Mouse (Mus musculus) hindbrain, embryonic 14.5 days (tissue): Measurements from ENCODE around the gene Bcl3. TPM values are rescaled to one million over a fixed set of nuclear protein-coding genes. Genes with fewer than 3 reads are reported as not detected.

Experiments
- ATAC-seq: fragments of 200-750 bp; cut with Nextera tagmentation; 2 replicates; pipeline ENCODE4 v1.8.0; 2017; ENCODE audit warnings: moderate number of reproducible peaks, mild to moderate bottlenecking, moderate TSS enrichment, moderate library complexity; ENCODE audit not compliant: low FRiP score
- DNase-seq: peaks from one replicate; pipeline ENCODE4 v3.0.0-alpha.2; 2015; ENCODE audit warnings: low spot score
- H3K27ac ChIP-seq: fragments of 300-500 bp; sonication (generic); 2 replicates; pipeline ENCODE4 v1.5.1; 2014; ENCODE audit warnings: mild to moderate bottlenecking, moderate library complexity
- H3K27me3 ChIP-seq: fragments of 300-500 bp; sonication (generic); 2 replicates; pipeline ENCODE4 v1.6.1; 2014; ENCODE audit warnings: mild to moderate bottlenecking, low read length, mixed read lengths; ENCODE audit not compliant: control insufficient read depth, insufficient read depth
- H3K36me3 ChIP-seq: fragments of 300-500 bp; sonication (generic); replicated peaks from 2 replicates; pipeline ENCODE4 v1.6.1; 2014; ENCODE audit not compliant: control insufficient read depth, insufficient read depth
- H3K4me1 ChIP-seq: fragments of 300-500 bp; sonication (generic); replicated peaks from 2 replicates; pipeline ENCODE4 v1.6.1; 2014; ENCODE audit warnings: antibody characterized with exemption, low read length, mixed read lengths; ENCODE audit not compliant: control insufficient read depth, insufficient read depth
- H3K4me2 ChIP-seq: fragments of 300-500 bp; sonication (generic); replicated peaks from 2 replicates; pipeline ENCODE4 v1.6.1; 2014; ENCODE audit warnings: mild to moderate bottlenecking, moderate library complexity
- H3K4me3 ChIP-seq: fragments of 300-500 bp; sonication (generic); replicated peaks from 2 replicates; pipeline ENCODE4 v1.5.1; 2014; ENCODE audit warnings: mild to moderate bottlenecking, low read length
- H3K9ac ChIP-seq: fragments of 300-500 bp; sonication (generic); 2 replicates; pipeline ENCODE4 v1.6.1; 2014
- H3K9me3 ChIP-seq: fragments of 300-500 bp; sonication (generic); 2 replicates; pipeline ENCODE4 v1.6.1; 2016; ENCODE audit warnings: low read length; ENCODE audit not compliant: control insufficient read depth
- WGBS: fragments of 180-500 bp; shearing (Covaris S2); extraction: QIAGEN DNeasy Blood & Tissue Kit; methylation state at CpG from one replicate; pipeline ENCODE4 v1.1.7; 2014; 5-methylcytosine and 5-hydroxymethylcytosine counted together
- polyA plus RNA-seq: library from polyadenylated mRNA; unstranded; fragments of >200 nt; fragmentation: Nextera tagmentation; extraction: Ambion mirVana; gene quantifications from 2 replicates; pipeline ENCODE4 v1.2.1, GENCODE M21; 2014

Gene Bcl3
- polyA plus RNA-seq, 1 experiment from 2014 or later = 0.58 TPM

GRCm38 (mm10) chr7:19813579-19814122 is 8.9 kb downstream of the Bcl3 start:
- no peak overlapping the region for H3K4me3 ChIP-seq
- no peaks in the 10 kb centered on the region for H3K9me3 ChIP-seq
- ATAC-seq = no peak
- no peak overlapping the region for H3K9ac ChIP-seq
- WGBS = 86% methylated on average over 6 of the region's 6 CpGs
- H3K27me3 ChIP-seq = peaks cover 66% of the 10 kb centered on the region
- H3K4me1 ChIP-seq = peaks cover 16% of the 10 kb centered on the region
- DNase-seq = no peak
- H3K4me2 ChIP-seq = no peak overlapping the region
- H3K27ac ChIP-seq = no peak overlapping the region
- H3K36me3 ChIP-seq = no peaks in the 10 kb centered on the region

DNA sequence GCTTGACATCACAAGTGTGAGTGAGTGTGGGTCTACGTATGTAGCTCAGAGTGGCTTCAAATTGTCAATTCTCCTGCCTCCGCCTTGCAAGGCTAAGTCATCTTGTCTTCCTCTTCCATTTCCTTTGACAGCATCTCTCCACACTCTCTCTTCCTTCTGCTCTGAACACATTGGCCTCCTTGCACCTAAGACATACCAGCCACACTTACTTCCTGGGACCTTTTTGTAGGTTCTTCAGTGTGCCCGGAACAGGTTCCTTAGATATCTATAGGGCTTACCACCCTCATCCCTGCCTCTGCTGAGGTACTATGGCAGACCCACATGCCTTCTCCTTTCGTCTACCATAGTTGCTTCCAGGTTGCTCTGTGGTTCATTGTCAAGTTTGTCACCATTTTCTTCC is 9.4 kb downstream of the Bcl3 start:
- ATAC-seq (no peak), DNase-seq (no peak)
- no peaks in the 10 kb centered on the region for H3K36me3 ChIP-seq
- 87% methylated on average over 4 of the region's 4 CpGs for WGBS
- H3K27ac ChIP-seq = no peak overlapping the region
- H3K9me3 ChIP-seq = no peaks in the 10 kb centered on the region
- H3K4me1 ChIP-seq = peaks cover 16% of the 10 kb centered on the region
- no peak overlapping the region for H3K4me2 ChIP-seq
- H3K4me3 ChIP-seq = no peak overlapping the region
- H3K9ac ChIP-seq = no peak overlapping the region
- peaks cover 66% of the 10 kb centered on the region for H3K27me3 ChIP-seq

DNA sequence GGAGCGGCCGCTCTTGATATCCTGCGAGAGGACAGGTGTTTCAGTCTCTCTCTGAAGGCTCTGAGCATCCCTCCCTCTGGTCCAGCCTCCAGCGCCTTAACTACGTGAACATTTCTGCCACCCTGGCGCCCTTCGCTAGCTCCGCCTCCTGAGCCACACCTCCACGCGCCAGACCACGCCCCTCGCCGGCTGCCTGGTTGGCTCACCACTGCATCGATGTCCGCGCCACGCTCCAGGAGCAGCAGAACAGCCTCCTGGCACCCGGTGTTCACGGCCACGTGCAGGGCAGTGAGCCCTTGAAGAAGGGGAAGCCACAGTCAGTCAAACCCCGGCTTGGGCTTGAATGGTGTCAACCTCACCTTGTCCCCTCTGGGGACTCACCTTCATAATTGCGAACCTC is 11.5 kb downstream of the Bcl3 start:
- Histone ChIP-seq H3K4me2 (peak overlapping the region; percentile 39), H3K27me3 (peaks cover 53% of the 10 kb centered on the region), H3K4me1 (0 out of 2 replicates have a peak, but pooled peaks cover 5% of the 10 kb centered on the region), H3K27ac (no peak overlapping the region), H3K4me3 (peak overlapping the region; percentile 10), H3K36me3 (no peaks in the 10 kb centered on the region), H3K9ac (no peak overlapping the region), H3K9me3 (no peaks in the 10 kb centered on the region)
- DNase-seq (no peak), ATAC-seq (peak; percentile 21; the same call in 1 of the 2 replicates)
- 4% methylated on average over 22 of the region's 22 CpGs for WGBS

DNA sequence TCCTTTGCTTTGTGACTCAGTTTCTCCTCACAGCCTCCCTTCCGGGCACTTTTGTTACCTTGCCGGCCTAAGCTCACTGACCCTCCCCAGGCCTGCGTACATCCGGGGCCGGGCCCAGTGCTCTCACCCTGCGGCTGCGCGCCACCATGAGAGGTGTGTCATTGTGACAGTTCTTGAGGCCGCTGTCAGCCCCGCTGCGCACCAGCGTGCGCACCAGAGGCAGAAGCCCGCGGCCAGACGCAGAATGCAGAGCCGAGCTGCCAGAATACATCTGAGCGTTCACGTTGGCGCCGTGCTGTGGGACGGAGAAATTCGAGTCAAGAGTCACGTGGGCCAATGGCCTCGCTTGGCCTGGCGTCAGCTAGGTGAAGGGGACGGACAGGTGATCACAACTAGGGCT is 13.2 kb downstream of the Bcl3 start:
- no peak overlapping the region for H3K27ac ChIP-seq
- WGBS = 4% methylated on average over 27 of the region's 27 CpGs
- H3K36me3 ChIP-seq = no peaks in the 10 kb centered on the region
- peak overlapping the region; percentile 24 for H3K4me3 ChIP-seq
- DNase-seq (no peak), ATAC-seq (peak; percentile 57)
- peak overlapping the region; percentile 49 for H3K9ac ChIP-seq
- peaks cover 53% of the 10 kb centered on the region for H3K27me3 ChIP-seq
- 0 out of 2 replicates have a peak, but pooled peaks cover 5% of the 10 kb centered on the region for H3K4me1 ChIP-seq
- H3K4me2 ChIP-seq = peak overlapping the region; percentile 47
- H3K9me3 ChIP-seq = no peaks in the 10 kb centered on the region

DNA sequence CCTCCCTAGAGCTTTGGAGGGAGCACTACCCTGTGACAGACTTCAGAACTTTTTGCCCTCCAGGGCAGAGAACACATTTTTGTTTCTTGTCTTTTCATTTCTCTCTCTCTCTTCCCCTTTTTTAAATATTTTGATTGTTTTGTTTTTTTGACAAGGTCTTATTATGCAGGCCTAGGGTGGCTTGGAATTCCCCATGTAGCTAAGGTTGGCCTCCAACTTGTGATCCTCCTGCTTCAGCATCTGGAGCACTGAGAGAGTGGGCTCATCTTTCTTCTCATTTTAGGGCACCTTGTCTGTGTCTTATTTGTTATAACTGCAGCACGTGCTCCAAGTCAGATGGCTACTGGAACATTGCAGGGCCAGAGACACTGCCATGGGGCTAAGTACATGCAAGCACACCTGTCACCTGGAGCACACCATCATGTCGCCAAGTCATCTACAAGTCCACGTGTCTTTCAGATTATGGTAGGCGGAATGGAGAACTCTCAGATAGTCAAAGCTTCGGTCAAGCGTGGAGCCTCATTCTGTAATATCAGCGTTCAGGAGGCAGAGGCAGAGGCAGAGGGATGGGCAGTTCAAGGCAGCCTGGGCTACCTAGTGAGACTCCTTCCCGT is 16.1 kb downstream of the Bcl3 start:
- WGBS = 85% methylated on average over 8 of the region's 8 CpGs
- DNase-seq = no peak
- H3K4me3 ChIP-seq = no peak overlapping the region
- H3K9me3 ChIP-seq = no peaks in the 10 kb centered on the region
- H3K4me1 ChIP-seq = 0 out of 2 replicates have a peak, but pooled peaks cover 5% of the 10 kb centered on the region
- no peak for ATAC-seq
- no peak overlapping the region for H3K9ac ChIP-seq
- H3K27ac ChIP-seq = no peak overlapping the region
- no peaks in the 10 kb centered on the region for H3K36me3 ChIP-seq
- H3K4me2 ChIP-seq = no peak overlapping the region
- peaks cover 34% of the 10 kb centered on the region for H3K27me3 ChIP-seq

DNA sequence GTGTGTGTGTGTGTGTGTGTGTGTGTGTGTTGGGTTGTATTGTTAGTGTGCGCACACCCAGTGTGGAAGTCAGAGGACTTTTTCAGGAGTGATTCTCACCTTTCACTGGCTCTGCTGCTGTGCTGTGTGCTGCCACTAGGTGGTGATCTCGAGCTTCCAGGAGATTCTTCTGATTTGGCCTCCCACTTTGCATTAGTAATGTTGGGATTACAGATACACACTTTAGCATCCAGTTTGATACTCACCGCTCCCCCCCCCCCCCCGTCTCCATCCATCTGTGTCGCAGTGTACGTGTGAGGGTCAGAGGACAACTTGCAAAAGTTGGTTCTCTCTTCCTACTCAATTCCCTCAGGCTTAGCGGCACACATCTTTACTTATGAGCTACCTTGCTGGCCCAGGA is 19.6 kb downstream of the Bcl3 start:
- no peak overlapping the region for H3K27ac ChIP-seq
- no peak overlapping the region for H3K4me3 ChIP-seq
- H3K4me2 ChIP-seq = no peak overlapping the region
- WGBS = 20% methylated on average over 7 of the region's 7 CpGs
- no peaks in the 10 kb centered on the region for H3K27me3 ChIP-seq
- DNase-seq (peak; percentile 84), ATAC-seq (peak; percentile 17; the same call in 1 of the 2 replicates)
- no peaks in the 10 kb centered on the region for H3K36me3 ChIP-seq
- no peak overlapping the region for H3K9ac ChIP-seq
- no peaks in the 10 kb centered on the region for H3K4me1 ChIP-seq
- H3K9me3 ChIP-seq = no peaks in the 10 kb centered on the region

DNA sequence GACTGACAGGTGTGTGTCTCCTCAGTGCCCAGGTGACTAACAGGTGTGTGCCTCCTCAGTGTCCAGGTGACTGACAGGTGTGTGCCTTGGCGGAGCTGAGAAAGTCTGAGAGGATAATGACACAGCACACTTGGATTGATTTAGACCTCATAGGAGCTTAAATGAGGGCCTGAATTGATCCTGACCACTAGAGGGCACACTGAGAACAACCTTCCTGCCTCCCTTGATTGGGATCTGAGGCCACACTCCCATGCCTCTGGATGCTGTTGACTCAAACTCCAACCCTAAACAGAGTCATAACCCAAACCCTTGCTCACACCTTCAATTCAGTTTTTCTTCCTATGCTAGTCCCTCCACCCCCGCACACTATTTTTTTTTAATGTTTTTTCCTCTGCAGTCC is 21.8 kb downstream of the Bcl3 start:
- no peak overlapping the region for H3K27ac ChIP-seq
- ATAC-seq (no peak), DNase-seq (peak; percentile 53)
- no peaks in the 10 kb centered on the region for H3K9me3 ChIP-seq
- no peak overlapping the region for H3K4me3 ChIP-seq
- H3K27me3 ChIP-seq = peaks cover 19% of the 10 kb centered on the region
- 25% methylated on average over 2 of the region's 2 CpGs for WGBS
- H3K4me1 ChIP-seq = no peaks in the 10 kb centered on the region
- no peak overlapping the region for H3K4me2 ChIP-seq
- H3K9ac ChIP-seq = no peak overlapping the region
- no peaks in the 10 kb centered on the region for H3K36me3 ChIP-seq

DNA sequence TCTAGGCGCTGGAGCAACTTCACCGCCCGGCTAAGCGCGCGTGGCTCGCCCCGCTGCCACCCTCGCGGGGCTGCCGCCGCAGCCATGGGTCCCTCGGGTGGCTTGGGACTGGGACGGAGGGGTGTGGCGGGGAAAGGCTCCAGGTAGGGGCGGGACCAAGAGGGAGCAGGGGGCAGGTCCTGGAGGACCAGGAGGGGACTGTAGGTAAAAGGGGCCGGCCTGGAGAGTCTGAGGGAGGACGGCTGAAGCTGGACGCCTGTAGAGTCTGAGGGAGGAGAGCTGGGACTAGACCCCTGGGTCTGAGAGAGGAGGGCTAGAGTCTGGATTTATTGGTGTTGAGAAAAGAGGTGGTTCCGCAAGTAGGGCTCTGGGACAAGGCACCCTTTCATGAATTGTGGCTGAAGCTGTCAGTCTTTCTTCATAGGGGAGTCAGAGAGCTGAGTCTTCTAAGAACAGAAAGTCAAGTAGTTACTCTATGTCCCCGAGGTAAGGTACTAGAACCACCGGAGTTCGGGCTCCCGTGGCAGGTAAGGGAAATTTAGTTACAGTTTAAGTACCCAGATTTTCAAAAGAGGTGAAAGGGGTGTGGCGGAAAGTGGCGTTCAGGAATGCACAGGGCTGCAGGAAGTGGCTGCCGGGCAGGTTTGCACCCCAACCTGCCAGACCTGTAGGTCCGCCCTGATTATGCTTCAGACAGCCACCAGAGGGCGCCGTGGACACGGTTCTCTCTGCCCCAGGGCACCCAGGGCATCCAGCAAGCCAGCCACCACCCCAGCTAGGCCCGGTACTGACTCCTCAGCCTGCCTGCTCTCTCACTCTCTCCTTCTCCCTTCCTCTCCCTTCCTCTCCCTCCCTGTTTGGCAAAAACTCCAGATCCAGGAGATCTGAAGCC is 25.6 kb downstream of the Bcl3 start, which contains the start of gene Cblc:
Gene Cblc (minus strand): TSS at position 113 of the 892 bp plus-strand sequence.
- Histone ChIP-seq H3K4me3 (no peak within 1 kb of the TSS), H3K9me3 (no peaks in the 10 kb centered on the region), H3K36me3 (no peaks in the 10 kb centered on the region), H3K9ac (no peak within 1 kb of the TSS), H3K27me3 (peaks cover 26% of the 10 kb centered on the region), H3K4me1 (no peaks in the 10 kb centered on the region), H3K27ac (no peak within 1 kb of the TSS), H3K4me2 (no peak within 1 kb of the TSS)
- WGBS = 6% methylated on average over 32 of the region's 32 CpGs
- DNase-seq (peak; percentile 36), ATAC-seq (peak; percentile 17; the same call in 1 of the 2 replicates)

- Histone ChIP-seq H3K27me3 (peaks cover 26% of the 10 kb centered on the region), H3K9me3 (no peaks in the 10 kb centered on the region), H3K36me3 (no peaks in the 10 kb centered on the region), H3K4me3 (no peak overlapping the region), H3K4me1 (no peaks in the 10 kb centered on the region), H3K4me2 (no peak overlapping the region), H3K9ac (no peak overlapping the region), H3K27ac (no peak overlapping the region)
- DNase-seq = no peak
- ATAC-seq = no peak
- WGBS = 9% methylated on average over 18 of the region's 18 CpGs
Measured at GRCm38 (mm10) chr7:19796254-19796653, 26.3 kb downstream of the Bcl3 start.
